Mouse (Mus musculus): ENCODE data around the gene Tsnaxip1. TPM values are rescaled to one million over a fixed set of nuclear protein-coding genes. Genes with fewer than 3 reads are reported as not detected.

Gene Tsnaxip1
- polyA plus RNA-seq, 1 experiment from 2014 or later = 0.51 TPM

GRCm38 (mm10) chr8:105854715-105855216, 27.2 kb downstream of the Tsnaxip1 start, which contains the start of gene Thap11:
Gene Thap11 (plus strand): TSS chr8:105855132.
- H3K4me2 ChIP-seq = peak within 1 kb of the TSS; percentile 99
- under 1% methylated on average over 43 of the region's 43 CpGs for whole genome bisulfite sequencing
- H3K9me3 ChIP-seq = no peaks in the 10 kb centered on the region
- ATAC-seq (ENCODE audit: low FRiP score) = peak; percentile 91
- H3K4me1 ChIP-seq = peaks cover 50% of the 10 kb centered on the region
- peaks cover 6% of the 10 kb centered on the region; the same call in 1 of the 2 replicates for H3K36me3 ChIP-seq (replicated peaks)
- peak within 1 kb of the TSS; percentile 80 for H3K4me3 ChIP-seq (replicated peaks)
- peak within 1 kb of the TSS; percentile 90 for H3K9ac ChIP-seq
- peak within 1 kb of the TSS; percentile 84 for H3K27ac ChIP-seq
- no peaks in the 10 kb centered on the region for H3K27me3 ChIP-seq

DNA sequence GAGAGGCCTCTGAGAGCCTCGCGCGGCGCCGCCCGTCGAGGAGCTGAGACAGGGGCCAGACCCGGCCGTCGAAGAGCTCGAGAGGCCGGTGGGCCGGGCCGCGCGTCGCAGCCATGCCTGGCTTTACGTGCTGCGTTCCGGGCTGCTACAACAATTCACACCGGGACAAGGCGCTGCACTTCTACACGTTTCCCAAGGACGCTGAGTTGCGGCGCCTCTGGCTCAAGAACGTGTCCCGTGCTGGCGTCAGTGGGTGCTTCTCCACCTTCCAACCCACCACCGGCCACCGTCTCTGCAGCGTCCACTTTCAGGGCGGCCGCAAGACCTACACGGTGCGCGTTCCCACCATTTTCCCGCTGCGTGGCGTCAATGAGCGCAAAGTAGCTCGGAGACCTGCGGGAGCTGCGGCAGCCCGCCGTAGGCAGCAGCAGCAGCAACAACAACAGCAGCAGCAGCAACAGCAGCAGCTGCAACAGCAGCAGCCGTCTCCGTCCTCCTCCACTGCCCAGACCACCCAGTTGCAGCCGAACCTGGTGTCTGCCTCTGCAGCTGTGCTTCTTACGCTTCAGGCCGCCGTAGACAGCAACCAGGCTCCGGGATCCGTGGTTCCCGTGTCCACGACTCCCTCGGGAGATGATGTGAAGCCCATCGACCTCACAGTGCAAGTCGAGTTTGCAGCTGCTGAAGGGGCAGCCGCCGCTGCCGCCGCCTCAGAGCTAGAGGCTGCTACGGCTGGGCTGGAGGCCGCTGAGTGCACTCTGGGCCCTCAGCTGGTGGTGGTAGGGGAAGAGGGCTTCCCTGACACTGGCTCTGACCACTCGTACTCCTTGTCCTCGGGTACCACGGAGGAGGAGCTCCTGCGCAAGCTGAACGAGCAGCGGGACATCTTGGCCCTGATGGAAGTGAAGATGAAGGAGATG, 28.0 kb downstream of the Tsnaxip1 start:
- Histone ChIP-seq H3K9ac (peak overlapping the region; percentile 90), H3K27ac (peak overlapping the region; percentile 84), H3K4me3 (replicated peaks) (peak overlapping the region; percentile 80), H3K9me3 (no peaks in the 10 kb centered on the region), H3K4me1 (peaks cover 52% of the 10 kb centered on the region), H3K36me3 (replicated peaks) (peaks cover 6% of the 10 kb centered on the region; the same call in 1 of the 2 replicates), H3K27me3 (no peaks in the 10 kb centered on the region), H3K4me2 (peak overlapping the region; percentile 99)
- ATAC-seq (ENCODE audit: low FRiP score) = peak; percentile 13; the same call in 1 of the 2 replicates
- WGBS = under 1% methylated on average over 71 of the region's 71 CpGs

GRCm38 (mm10) chr8:105856168-105856835, 28.8 kb downstream of the Tsnaxip1 start:
- Histone ChIP-seq H3K27ac (peak overlapping the region; percentile 84; the same call in 1 of the 2 replicates), H3K4me2 (peak overlapping the region; percentile 99), H3K9me3 (no peaks in the 10 kb centered on the region), H3K27me3 (no peaks in the 10 kb centered on the region), H3K4me1 (peaks cover 51% of the 10 kb centered on the region), H3K9ac (peak overlapping the region; percentile 90), H3K36me3 (replicated peaks) (peaks cover 6% of the 10 kb centered on the region; the same call in 1 of the 2 replicates), H3K4me3 (replicated peaks) (peak overlapping the region; percentile 80)
- WGBS = 26% methylated on average over 15 of the region's 15 CpGs
- ATAC-seq (ENCODE audit: low FRiP score) = no peak

DNA sequence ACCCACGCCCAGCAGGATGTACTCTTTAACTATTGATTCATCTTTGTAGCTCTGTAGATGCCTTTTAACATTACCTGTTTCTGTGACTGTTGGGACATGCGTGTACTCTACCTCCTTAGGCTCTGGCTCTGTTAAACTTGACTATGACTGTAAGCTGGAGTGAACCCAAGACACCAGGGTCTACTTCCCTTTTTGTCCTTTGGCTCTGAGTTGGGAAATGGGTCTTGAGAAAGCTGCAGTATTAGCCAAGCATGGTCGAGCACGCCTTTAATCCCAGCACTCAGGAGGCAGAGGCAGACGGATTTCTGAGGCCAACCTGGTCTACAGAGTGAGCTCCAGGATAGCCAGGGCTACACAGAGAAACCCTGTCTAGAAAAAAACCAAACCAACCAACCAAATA, 31.0 kb downstream of the Tsnaxip1 start:
- no peak overlapping the region for H3K27ac ChIP-seq
- H3K4me2 ChIP-seq = no peak overlapping the region
- no peak for ATAC-seq (ENCODE audit: low FRiP score)
- H3K4me3 ChIP-seq (replicated peaks) = no peak overlapping the region
- H3K4me1 ChIP-seq = peaks cover 68% of the 10 kb centered on the region
- H3K36me3 ChIP-seq (replicated peaks) = peaks cover 11% of the 10 kb centered on the region; the same call in 1 of the 2 replicates
- no peak overlapping the region for H3K9ac ChIP-seq
- H3K27me3 ChIP-seq = no peaks in the 10 kb centered on the region
- WGBS = 86% methylated on average over 5 of the region's 5 CpGs
- H3K9me3 ChIP-seq = no peaks in the 10 kb centered on the region

GRCm38 (mm10) chr8:105859314-105859713, 31.8 kb downstream of the Tsnaxip1 start:
- Histone ChIP-seq H3K36me3 (replicated peaks) (peaks cover 15% of the 10 kb centered on the region; the same call in 1 of the 2 replicates), H3K4me2 (peak overlapping the region; percentile 89; the same call in 1 of the 2 replicates), H3K9ac (no peak overlapping the region), H3K4me3 (replicated peaks) (peak overlapping the region; percentile 96; the same call in 1 of the 2 replicates), H3K27ac (peak overlapping the region; percentile 94; the same call in 1 of the 2 replicates), H3K9me3 (no peaks in the 10 kb centered on the region), H3K4me1 (peaks cover 74% of the 10 kb centered on the region), H3K27me3 (no peaks in the 10 kb centered on the region)
- no peak for ATAC-seq (ENCODE audit: low FRiP score)
- 81% methylated on average over 5 of the region's 5 CpGs for WGBS

GRCm38 (mm10) chr8:105860143-105860981, 32.8 kb downstream of the Tsnaxip1 start, which contains the start of gene Nutf2:
Gene Nutf2 (plus strand): TSS chr8:105860580.
- peak within 1 kb of the TSS; percentile 94 for H3K27ac ChIP-seq
- peaks cover 20% of the 10 kb centered on the region for H3K36me3 ChIP-seq (replicated peaks)
- H3K9ac ChIP-seq = peak within 1 kb of the TSS; percentile 96
- H3K4me1 ChIP-seq = peaks cover 78% of the 10 kb centered on the region
- ATAC-seq (ENCODE audit: low FRiP score) = peak; percentile 96
- under 1% methylated on average over 59 of the region's 59 CpGs for WGBS
- no peaks in the 10 kb centered on the region for H3K27me3 ChIP-seq
- peak within 1 kb of the TSS; percentile 89 for H3K4me2 ChIP-seq
- H3K4me3 ChIP-seq (replicated peaks) = peak within 1 kb of the TSS; percentile 96
- no peaks in the 10 kb centered on the region for H3K9me3 ChIP-seq

GRCm38 (mm10) chr8:105861951-105862350, 34.4 kb downstream of the Tsnaxip1 start:
- peaks cover 63% of the 10 kb centered on the region for H3K4me1 ChIP-seq
- WGBS = 8% methylated on average over 1 of the region's 1 CpGs

GRCm38 (mm10) chr8:105866364-105867029, 39.0 kb downstream of the Tsnaxip1 start:
- Histone ChIP-seq H3K4me3 (replicated peaks) (no peak overlapping the region), H3K9me3 (no peaks in the 10 kb centered on the region), H3K27ac (no peak overlapping the region), H3K36me3 (replicated peaks) (peaks cover 72% of the 10 kb centered on the region), H3K9ac (no peak overlapping the region), H3K27me3 (no peaks in the 10 kb centered on the region), H3K4me1 (peaks cover 28% of the 10 kb centered on the region), H3K4me2 (no peak overlapping the region)
- 83% methylated on average over 6 of the region's 6 CpGs for WGBS
- no peak for ATAC-seq (ENCODE audit: low FRiP score)

More at GRCm38 (mm10) chr8:105861951-105862350, 34.4 kb downstream of the Tsnaxip1 start:
- peak overlapping the region; percentile 96 for H3K4me3 ChIP-seq (replicated peaks)
- H3K36me3 ChIP-seq (replicated peaks) = peaks cover 35% of the 10 kb centered on the region
- H3K9me3 ChIP-seq = no peaks in the 10 kb centered on the region
- H3K27ac ChIP-seq = 0 out of 2 replicates have a peak overlapping the region, but pooled peaks have one; percentile 0
- H3K4me2 ChIP-seq = peak overlapping the region; percentile 89
- H3K27me3 ChIP-seq = no peaks in the 10 kb centered on the region
- peak overlapping the region; percentile 96 for H3K9ac ChIP-seq
- no peak for ATAC-seq (ENCODE audit: low FRiP score)

GRCm38 (mm10) chr8:105874301-105874700, 46.8 kb downstream of the Tsnaxip1 start:
- H3K27me3 ChIP-seq = no peaks in the 10 kb centered on the region
- H3K4me1 ChIP-seq = no peaks in the 10 kb centered on the region
- no peaks in the 10 kb centered on the region for H3K9me3 ChIP-seq
- peaks cover 88% of the 10 kb centered on the region for H3K36me3 ChIP-seq (replicated peaks)
- no peak overlapping the region for H3K9ac ChIP-seq
- no peak overlapping the region for H3K27ac ChIP-seq
- no peak overlapping the region for H3K4me3 ChIP-seq (replicated peaks)
- no peak overlapping the region for H3K4me2 ChIP-seq
- ATAC-seq (ENCODE audit: low FRiP score) = no peak
- 91% methylated on average over 6 of the region's 6 CpGs for WGBS

GRCm38 (mm10) chr8:105880754-105881520, 53.4 kb downstream of the Tsnaxip1 start, which contains the start of gene Edc4:
Gene Edc4 (plus strand): TSS chr8:105880881.
- H3K27ac ChIP-seq = 0 out of 2 replicates have a peak within 1 kb of the TSS, but pooled peaks have one; percentile 44
- no peaks in the 10 kb centered on the region for H3K27me3 ChIP-seq
- peak within 1 kb of the TSS; percentile 91 for H3K9ac ChIP-seq
- H3K4me3 ChIP-seq (replicated peaks) = peak within 1 kb of the TSS; percentile 88
- H3K36me3 ChIP-seq (replicated peaks) = peaks cover 55% of the 10 kb centered on the region
- peaks cover 31% of the 10 kb centered on the region for H3K4me1 ChIP-seq
- peak within 1 kb of the TSS; percentile 74 for H3K4me2 ChIP-seq
- peak; percentile 71 for ATAC-seq (ENCODE audit: low FRiP score)
- no peaks in the 10 kb centered on the region for H3K9me3 ChIP-seq
- 1% methylated on average over 45 of the region's 45 CpGs for WGBS
